ENCODE assay signal across 11 mouse cellular contexts in the genomic region with DNA sequence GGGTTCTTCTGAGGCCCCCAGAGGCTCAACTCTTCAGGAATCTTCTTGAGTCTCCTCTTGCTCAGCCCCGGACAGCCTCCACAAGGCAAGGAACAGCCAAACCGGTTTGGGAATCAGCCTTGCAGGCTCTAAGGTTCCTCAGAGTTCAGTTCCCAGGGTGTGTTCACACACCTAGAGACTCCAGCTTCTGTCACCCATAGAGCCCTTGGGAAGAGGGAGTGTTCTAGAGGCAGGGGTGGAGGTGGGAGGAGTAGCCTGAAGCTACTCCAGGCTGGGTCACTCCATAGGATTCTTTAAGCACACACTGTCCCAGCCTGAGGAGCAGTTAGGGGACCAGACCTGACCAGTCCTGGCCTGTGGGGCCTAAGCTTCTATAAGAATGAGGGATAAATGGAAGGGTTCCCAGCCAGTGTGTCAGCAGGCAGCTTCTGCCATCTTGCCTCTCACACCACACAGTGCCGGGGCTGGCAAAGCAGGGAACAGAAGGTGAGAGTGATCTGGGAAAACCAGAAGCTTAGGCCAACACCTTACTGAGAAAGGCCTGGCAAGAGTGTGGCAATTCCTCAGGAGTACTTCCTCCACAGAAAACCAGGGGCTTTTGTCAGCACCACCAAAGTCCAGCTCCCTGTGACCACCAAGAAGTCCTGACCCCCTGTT.
A peak's percentile ranks its signal among the peaks of the same experiment; 100 is the strongest.
DNase-seq lines count a peak whose midpoint lies in the region; ATAC-seq and TF ChIP-seq lines count a peak whose summit lies in the region.
"Had no signal": no experiment of that assay in that cellular context is flagged by ENCODE, and none has a peak within 500 bp of the region (broad histone marks: within the 10 kb centered on the region; RNA-seq: fewer than 3 reads in every experiment).

No protein-coding gene starts in this region.

- no peaks in the 10 kb centered on the region for H3K27me3 ChIP-seq in hindbrain, embryonic 12.5 days
- no peaks in the 10 kb centered on the region for H3K27me3 ChIP-seq in hindbrain, postnatal 0 days (ENCODE audit: insufficient read depth, low read length)
- no peaks in the 10 kb centered on the region for H3K27me3 ChIP-seq in limb, embryonic 10.5 days (ENCODE audit: low read depth, poor library complexity, severe bottlenecking)
- H3K27me3 ChIP-seq in neural tube, embryonic 15.5 days (replicated peaks): no peaks in the 10 kb centered on the region
- H3K27me3 ChIP-seq: forebrain, embryonic 12.5 days had no signal

- H3K4me2 ChIP-seq in hindbrain, embryonic 12.5 days (replicated peaks): no peak overlapping the region
- H3K4me2 ChIP-seq in hindbrain, postnatal 0 days (ENCODE audit: low read depth, low read length): no peak overlapping the region
- no peak overlapping the region for H3K4me2 ChIP-seq in neural tube, embryonic 15.5 days
- H3K4me2 ChIP-seq: forebrain, embryonic 12.5 days had no signal

- H3K4me3 ChIP-seq in hindbrain, embryonic 12.5 days: no peak overlapping the region
- H3K4me3 ChIP-seq in hindbrain, postnatal 0 days (ENCODE audit: low read length): no peak overlapping the region
- no peak overlapping the region for H3K4me3 ChIP-seq in limb, embryonic 10.5 days
- no peak overlapping the region for H3K4me3 ChIP-seq in neural tube, embryonic 15.5 days (replicated peaks)
- H3K4me3 ChIP-seq: forebrain, embryonic 12.5 days; left cerebral cortex, adult 2 months had no signal

- H3K9me3 ChIP-seq in hindbrain, embryonic 12.5 days (replicated peaks): no peaks in the 10 kb centered on the region
- no peaks in the 10 kb centered on the region for H3K9me3 ChIP-seq in hindbrain, postnatal 0 days (ENCODE audit: low read length)
- H3K9me3 ChIP-seq in limb, embryonic 10.5 days (replicated peaks): no peaks in the 10 kb centered on the region
- no peaks in the 10 kb centered on the region for H3K9me3 ChIP-seq in neural tube, embryonic 15.5 days (replicated peaks)
- H3K9me3 ChIP-seq: forebrain, embryonic 12.5 days had no signal

- H3K9ac ChIP-seq in hindbrain, embryonic 12.5 days: no peak overlapping the region
- no peak overlapping the region for H3K9ac ChIP-seq in hindbrain, postnatal 0 days (replicated peaks; ENCODE audit: low read length)
- H3K9ac ChIP-seq in neural tube, embryonic 15.5 days (replicated peaks): no peak overlapping the region
- H3K9ac ChIP-seq: forebrain, embryonic 12.5 days; liver, embryonic 14.5 days had no signal

- H3K27ac ChIP-seq in hindbrain, embryonic 12.5 days: 0 out of 2 replicates have a peak overlapping the region, but pooled peaks have one; percentile 31
- no peak overlapping the region for H3K27ac ChIP-seq in hindbrain, postnatal 0 days
- H3K27ac ChIP-seq in limb, embryonic 10.5 days: peak overlapping the region; percentile 30; the same call in 1 of the 2 replicates
- H3K27ac ChIP-seq in neural tube, embryonic 15.5 days (replicated peaks): no peak overlapping the region
- H3K27ac ChIP-seq: forebrain, embryonic 12.5 days; liver, embryonic 14.5 days had no signal

- no peak for DNase-seq in hindbrain, postnatal 0 days (ENCODE audit: low spot score)
- peak; percentile 73 to 80 for DNase-seq in cerebellum, adult 18-20 months
- peak; percentile 85 for DNase-seq in cerebellum, adult 9-11 months
- no peak for DNase-seq in limb, embryonic 10.5 days (ENCODE audit: low spot score)
- DNase-seq: gastrocnemius, postnatal 36 days had no signal

- H3K36me3 ChIP-seq in hindbrain, embryonic 12.5 days: peaks cover 38% of the 10 kb centered on the region
- peaks cover 8% of the 10 kb centered on the region for H3K36me3 ChIP-seq in hindbrain, postnatal 0 days (ENCODE audit: insufficient read depth, low read length)
- peaks cover 92% of the 10 kb centered on the region for H3K36me3 ChIP-seq in limb, embryonic 10.5 days
- peaks cover 10% of the 10 kb centered on the region; the same call in 1 of the 2 replicates for H3K36me3 ChIP-seq in neural tube, embryonic 15.5 days

- peaks cover 57% of the 10 kb centered on the region for H3K4me1 ChIP-seq in hindbrain, embryonic 12.5 days
- H3K4me1 ChIP-seq in hindbrain, postnatal 0 days (ENCODE audit: insufficient read depth, low read length): peaks cover 25% of the 10 kb centered on the region; the same call in 1 of the 2 replicates
- peaks cover 29% of the 10 kb centered on the region for H3K4me1 ChIP-seq in limb, embryonic 10.5 days
- peaks cover 91% of the 10 kb centered on the region for H3K4me1 ChIP-seq in neural tube, embryonic 15.5 days

- WGBS in hindbrain, embryonic 12.5 days: 90% methylated on average over 3 of the region's 3 CpGs
- 81% methylated on average over 3 of the region's 3 CpGs for WGBS in hindbrain, postnatal 0 days
- 77% methylated on average over 3 of the region's 3 CpGs for WGBS in limb, embryonic 10.5 days
- 92% methylated on average over 3 of the region's 3 CpGs for WGBS in neural tube, embryonic 15.5 days

- TF ChIP-seq CTCF in hindbrain, postnatal 0 days (IDR thresholded peaks at IDR 0.05; ENCODE audit: low read depth): no peak

- ATAC-seq in hindbrain, embryonic 12.5 days (ENCODE audit: low FRiP score): no peak
- ATAC-seq in hindbrain, postnatal 0 days: no peak
- no peak for ATAC-seq in activated CD4-positive, CD25-positive, alpha-beta regulatory T cell, adult 4 months
- ATAC-seq in neural tube, embryonic 15.5 days (ENCODE audit: low FRiP score): no peak

Comparison
In these comparisons a context has a peak if more than half of its experiments do, and no peak if none do; other contexts are left out.
1. H3K27ac ChIP-seq: peak in hindbrain, embryonic 12.5 days (single experiment) and limb, embryonic 10.5 days (single experiment); none in hindbrain, postnatal 0 days (single experiment) and neural tube, embryonic 15.5 days (single experiment).
2. DNase-seq: peak in cerebellum, adult 18-20 months (2 of 2) and cerebellum, adult 9-11 months (single experiment); none in hindbrain, postnatal 0 days (single experiment) and limb, embryonic 10.5 days (single experiment).